Mouse (Mus musculus): ENCODE measurements at regions not wholly inside any gene's neighbourhood (a gene's known extent, or its start where the extent isn't known, plus 50 kb on each side); places are given as distances from the start of the nearest gene placed in this dataset.

- DNase-seq (ENCODE audit: low read depth, low spot score): no peak
These were observed 161.5 kb upstream of the Ghitm start for GRCm38 (mm10) chr14:37296531-37296930.

- DNase-seq (ENCODE audit: low read depth, low spot score): no peak
These were observed 157.2 kb upstream of the Ghitm start for GRCm38 (mm10) chr14:37292084-37292860.

GRCm38 (mm10) chr14:37284391-37284790 lies 149.3 kb upstream of the Ghitm start:
- no peak for DNase-seq (ENCODE audit: low read depth, low spot score)

GRCm38 (mm10) chr14:37279356-37279755 lies 144.3 kb upstream of the Ghitm start:
- DNase-seq (ENCODE audit: low read depth, low spot score): no peak

GRCm38 (mm10) chr14:37276728-37277695 lies 141.9 kb upstream of the Ghitm start:
- DNase-seq (ENCODE audit: low read depth, low spot score): peak; percentile 47

GRCm38 (mm10) chr14:37272063-37272462 lies 137.0 kb upstream of the Ghitm start:
- DNase-seq (ENCODE audit: low read depth, low spot score): no peak

GRCm38 (mm10) chr14:37271015-37271933 lies 136.2 kb upstream of the Ghitm start:
- no peak for DNase-seq (ENCODE audit: low read depth, low spot score)

- no peak for DNase-seq (ENCODE audit: low read depth, low spot score)
These were observed 134.8 kb upstream of the Ghitm start for GRCm38 (mm10) chr14:37269920-37270319.

- DNase-seq (ENCODE audit: low read depth, low spot score): peak; percentile 77
These were observed 103.6 kb upstream of the Ghitm start for GRCm38 (mm10) chr14:37238632-37239032.

GRCm38 (mm10) chr14:37237191-37237590 lies 102.1 kb upstream of the Ghitm start:
- DNase-seq (ENCODE audit: low read depth, low spot score): no peak

- DNase-seq (ENCODE audit: low read depth, low spot score): no peak
These were observed 73.2 kb upstream of the Ghitm start for GRCm38 (mm10) chr14:37208256-37208655.

GRCm38 (mm10) chr14:37189795-37190194 lies 54.7 kb upstream of the Ghitm start:
- no peak for DNase-seq (ENCODE audit: low read depth, low spot score)
